Mouse (Mus musculus): ENCODE results near the gene Hypk.

Gene Hypk

GRCm38 (mm10) chr2:121452990-121453389 is at the start of gene Hypk:
Gene Hypk (plus strand): TSS chr2:121453290.
- no peak for DNase-seq

GRCm38 (mm10) chr2:121403296-121403695 is 49.8 kb upstream of the Hypk start:
- DNase-seq: no peak

- DNase-seq: peak; percentile 25 to 56
These were observed 44.9 kb upstream of the Hypk start for GRCm38 (mm10) chr2:121408160-121408559.

- peak in 1 of 2 experiments; percentile 14 for DNase-seq
These were observed 40.2 kb upstream of the Hypk start for GRCm38 (mm10) chr2:121412843-121413386.

GRCm38 (mm10) chr2:121413387-121414042 is 39.6 kb upstream of the Hypk start, which contains the start of the genes Pdia3 and Catsper2:
Gene Pdia3 (plus strand): TSS chr2:121413775.
Gene Catsper2 (minus strand): TSS chr2:121413792.
- DNase-seq: peak; percentile 97

GRCm38 (mm10) chr2:121414139-121414685 is 38.9 kb upstream of the Hypk start:
- peak in 1 of 2 experiments; percentile 46 for DNase-seq

- no peak for DNase-seq
These were observed 38.0 kb upstream of the Hypk start for GRCm38 (mm10) chr2:121415103-121415502.

GRCm38 (mm10) chr2:121415591-121415990 is 37.5 kb upstream of the Hypk start:
- no peak for DNase-seq

GRCm38 (mm10) chr2:121416356-121416755 is 36.7 kb upstream of the Hypk start:
- DNase-seq: no peak

- no peak for DNase-seq
These were observed 34.6 kb upstream of the Hypk start for GRCm38 (mm10) chr2:121418476-121418875.

GRCm38 (mm10) chr2:121423166-121423565 is 29.9 kb upstream of the Hypk start:
- DNase-seq: no peak

- DNase-seq: no peak
These were observed 27.2 kb upstream of the Hypk start for GRCm38 (mm10) chr2:121425890-121426289.

- no peak for DNase-seq
These were observed 18.2 kb upstream of the Hypk start for GRCm38 (mm10) chr2:121434854-121435253.

- DNase-seq: no peak
These were observed 13.3 kb upstream of the Hypk start for GRCm38 (mm10) chr2:121439746-121440145.

- DNase-seq: no peak
These were observed 12.1 kb upstream of the Hypk start for GRCm38 (mm10) chr2:121440834-121441605.

GRCm38 (mm10) chr2:121441800-121442199 is 11.3 kb upstream of the Hypk start:
- no peak for DNase-seq

- DNase-seq: peak; percentile 68 to 70
These were observed 10.6 kb upstream of the Hypk start for GRCm38 (mm10) chr2:121442259-121443067.

- DNase-seq: no peak
These were observed 10.1 kb upstream of the Hypk start for GRCm38 (mm10) chr2:121443068-121443349.

GRCm38 (mm10) chr2:121444178-121444577 is 8.9 kb upstream of the Hypk start, which contains the start of gene Ell3:
Gene Ell3 (minus strand): TSS chr2:121444278.
- no peak for DNase-seq

- DNase-seq: no peak
These were observed 8.0 kb upstream of the Hypk start for GRCm38 (mm10) chr2:121445117-121445516.

- no peak for DNase-seq
These were observed 6.6 kb upstream of the Hypk start for GRCm38 (mm10) chr2:121446506-121446905.

- no peak for DNase-seq
These were observed 6.1 kb upstream of the Hypk start for GRCm38 (mm10) chr2:121447006-121447405.

GRCm38 (mm10) chr2:121448136-121448535 is 5.0 kb upstream of the Hypk start:
- DNase-seq: peak; percentile 32 to 38

Measured in cerebellum, adult 18-20 months (tissue).